Mouse (Mus musculus): Measurements from ENCODE around the gene Hoxd8. TPM values are rescaled to one million over a fixed set of nuclear protein-coding genes. Genes with fewer than 3 reads are reported as not detected.
A peak's percentile ranks its signal among the peaks of the same experiment; 100 is the strongest.

Hoxd8 gene
- total RNA-seq, 2 experiments from 2014 or later: not detected

GRCm38 (mm10) chr2:74680561-74681398, 23.6 kb upstream of the Hoxd8 start:
- no peak overlapping the region for H3K4me3 ChIP-seq
- no peak for TF ChIP-seq CTCF (IDR thresholded peaks at IDR 0.05)
- H3K27ac ChIP-seq: no peak overlapping the region
- intact Hi-C loops (cut with DNase I): no loop called here
- DNase-seq (ENCODE audit: extremely low spot score in 1 of 2, low spot score in 2 of 2): no peak

DNA sequence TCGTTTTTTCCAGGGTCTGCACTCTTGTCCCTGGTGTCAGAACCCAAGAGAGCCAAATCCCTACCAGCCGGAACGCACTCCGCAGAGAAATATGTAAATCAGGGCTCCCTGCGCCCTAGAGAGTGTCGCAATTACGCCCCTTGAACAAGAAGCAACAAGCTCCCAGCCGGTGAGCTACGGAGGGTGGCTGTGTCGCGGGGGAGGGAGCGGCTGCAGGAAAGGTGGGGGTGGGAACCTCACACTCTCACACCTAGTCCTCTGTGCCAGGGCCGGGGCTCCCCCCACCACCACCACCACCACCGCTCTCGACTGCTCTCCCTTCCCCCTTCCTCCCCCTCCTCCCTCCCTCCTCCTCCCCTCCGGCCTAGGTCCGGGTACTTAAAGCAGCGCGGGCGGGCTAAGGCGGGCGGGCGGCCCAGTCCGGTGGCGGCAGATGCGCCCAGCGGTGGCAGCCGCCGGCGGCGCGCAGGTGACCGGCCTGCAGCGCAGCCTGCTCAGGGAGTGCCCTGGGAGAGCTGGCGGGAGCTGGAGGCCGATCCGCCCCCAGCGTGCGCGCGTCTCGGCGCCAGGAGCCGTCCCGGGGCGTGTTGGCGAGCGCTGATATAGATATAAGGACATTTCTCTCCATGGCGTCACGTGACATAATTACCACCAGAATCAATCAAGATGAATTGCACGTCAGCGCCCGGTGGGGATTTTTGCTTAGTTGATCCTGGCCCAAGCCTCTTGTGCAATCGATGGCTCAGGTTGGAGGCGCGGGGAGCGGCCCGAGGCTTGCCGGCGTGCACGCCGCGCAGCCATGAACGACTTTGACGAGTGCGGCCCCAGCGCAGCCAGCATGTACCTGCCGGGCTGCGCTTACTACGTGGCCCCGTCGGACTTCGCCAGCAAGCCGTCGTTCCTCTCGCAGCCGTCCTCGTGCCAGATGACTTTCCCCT, 22.6 kb upstream of the Hoxd8 start:
- no peak for TF ChIP-seq CTCF (IDR thresholded peaks at IDR 0.05)

GRCm38 (mm10) chr2:74682796-74683195, 21.6 kb upstream of the Hoxd8 start:
- no peak overlapping the region for H3K27ac ChIP-seq
- intact Hi-C loops (cut with DNase I): no loop called here
- DNase-seq (ENCODE audit: extremely low spot score in 1 of 2, low spot score in 2 of 2): no peak
- TF ChIP-seq CTCF (IDR thresholded peaks at IDR 0.05): no peak
- H3K4me3 ChIP-seq: no peak overlapping the region

More for the DNA sequence above, 22.6 kb upstream of the Hoxd8 start:
- Histone ChIP-seq H3K4me3 (no peak overlapping the region), H3K27ac (no peak overlapping the region)
- intact Hi-C loops (cut with DNase I): no loop called here
- peak in 1 of 2 experiments; percentile 7 for DNase-seq (ENCODE audit: extremely low spot score in 1 of 2, low spot score in 2 of 2)

- Histone ChIP-seq H3K27ac (no peak overlapping the region), H3K4me3 (no peak overlapping the region)
- no peak for DNase-seq (ENCODE audit: extremely low spot score in 1 of 2, low spot score in 2 of 2)
- intact Hi-C loops (cut with DNase I): no loop called here
- no peak for TF ChIP-seq CTCF (IDR thresholded peaks at IDR 0.05)
Measured at GRCm38 (mm10) chr2:74683471-74683951, 20.9 kb upstream of the Hoxd8 start.

GRCm38 (mm10) chr2:74684106-74684505, 20.3 kb upstream of the Hoxd8 start:
- H3K4me3 ChIP-seq: no peak overlapping the region
- intact Hi-C loops (cut with DNase I): no loop called here
- TF ChIP-seq CTCF (IDR thresholded peaks at IDR 0.05): no peak
- no peak for DNase-seq (ENCODE audit: extremely low spot score in 1 of 2, low spot score in 2 of 2)
- H3K27ac ChIP-seq: no peak overlapping the region

- Histone ChIP-seq H3K27ac (no peak overlapping the region), H3K4me3 (no peak overlapping the region)
- intact Hi-C loops (cut with DNase I): no loop called here
- TF ChIP-seq CTCF (IDR thresholded peaks at IDR 0.05): no peak
- DNase-seq (ENCODE audit: extremely low spot score in 1 of 2, low spot score in 2 of 2): no peak
Measured at GRCm38 (mm10) chr2:74685059-74685603, 19.3 kb upstream of the Hoxd8 start.

DNA sequence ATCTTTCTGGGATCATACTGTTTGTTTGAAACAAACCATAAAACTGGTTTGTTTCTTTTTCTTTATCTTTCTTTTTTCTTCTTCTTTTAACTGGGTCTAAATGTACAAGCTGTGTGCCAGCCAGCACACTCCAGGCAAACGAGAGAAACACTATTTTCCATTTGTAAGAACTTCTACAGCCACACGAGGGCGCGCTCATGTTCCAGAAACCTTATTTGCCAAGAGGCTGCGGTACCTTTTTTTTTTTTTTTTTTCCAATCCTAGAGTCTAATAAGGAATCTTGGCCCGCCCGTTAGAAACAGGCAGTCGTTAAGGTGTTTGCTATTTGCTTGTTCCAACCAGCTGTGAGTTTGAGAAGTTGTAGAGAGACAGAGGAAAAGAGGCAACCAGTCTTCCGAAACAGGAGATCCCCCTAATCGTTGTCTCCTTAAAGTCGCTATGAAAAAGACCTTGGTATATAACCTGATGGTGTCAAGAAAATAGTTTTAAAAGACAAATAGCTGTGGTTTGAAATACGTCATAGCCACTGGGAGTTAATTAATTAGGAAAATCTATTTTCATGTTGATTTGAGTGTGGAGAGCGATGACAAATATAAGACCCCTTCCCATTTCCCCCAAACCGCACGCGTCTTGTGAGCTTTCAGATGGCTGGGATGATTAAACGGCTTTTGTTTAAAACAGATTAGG, 18.0 kb upstream of the Hoxd8 start:
- no peak overlapping the region for H3K4me3 ChIP-seq
- H3K27ac ChIP-seq: no peak overlapping the region
- TF ChIP-seq CTCF (IDR thresholded peaks at IDR 0.05): peak; percentile 62
- intact Hi-C loops (cut with DNase I): no loop called here
- no peak for DNase-seq (ENCODE audit: extremely low spot score in 1 of 2, low spot score in 2 of 2)

GRCm38 (mm10) chr2:74686988-74687697, 17.3 kb upstream of the Hoxd8 start:
- no peak for DNase-seq (ENCODE audit: extremely low spot score in 1 of 2, low spot score in 2 of 2)
- intact Hi-C loops (cut with DNase I): no loop called here
- no peak for TF ChIP-seq CTCF (IDR thresholded peaks at IDR 0.05)
- H3K4me3 ChIP-seq: no peak overlapping the region
- H3K27ac ChIP-seq: no peak overlapping the region

DNA sequence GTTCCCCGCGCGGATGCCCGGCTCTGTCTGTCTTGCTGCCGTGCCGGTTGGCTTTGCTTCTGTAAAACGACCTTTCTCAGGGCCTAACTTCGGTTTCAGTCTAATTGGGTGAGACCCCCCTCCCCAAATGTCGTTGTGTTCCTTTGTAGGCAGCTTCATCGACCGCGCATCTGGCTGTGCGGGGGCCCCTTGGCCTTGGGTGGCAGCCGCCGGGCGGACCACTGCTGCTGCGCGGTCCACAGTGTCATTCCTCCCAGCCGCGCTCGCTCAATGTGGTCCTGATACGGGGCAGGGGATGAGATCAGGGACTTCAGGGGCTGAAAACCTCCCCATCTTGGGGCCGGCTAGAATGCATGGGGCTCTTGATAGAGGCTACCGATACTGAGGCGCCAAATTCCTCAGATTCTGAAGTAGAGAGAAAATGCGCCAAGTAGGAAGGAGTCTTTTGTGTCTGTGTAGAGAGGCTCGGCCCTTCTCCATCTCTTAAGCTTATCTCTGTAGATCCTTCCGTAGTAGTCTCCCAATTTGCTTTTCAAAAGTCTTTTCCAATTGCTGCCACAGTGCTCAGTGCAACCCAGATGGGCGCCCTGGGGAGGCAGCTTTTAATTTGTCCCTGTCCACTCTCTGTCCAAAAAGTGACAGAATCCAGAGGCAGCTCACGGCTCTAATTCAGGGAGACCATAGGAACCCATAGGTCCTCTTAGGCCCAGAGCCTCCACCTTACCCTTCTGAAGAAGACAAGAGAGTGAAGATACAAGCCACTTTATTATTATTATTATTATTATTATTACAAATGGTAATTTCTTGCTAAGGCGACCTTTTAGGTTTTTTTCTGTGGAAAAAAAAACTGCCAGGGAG, 16.5 kb upstream of the Hoxd8 start:
- intact Hi-C loops (cut with DNase I): no loop called here
- Histone ChIP-seq H3K4me3 (no peak overlapping the region), H3K27ac (no peak overlapping the region)
- no peak for DNase-seq (ENCODE audit: extremely low spot score in 1 of 2, low spot score in 2 of 2)
- no peak for TF ChIP-seq CTCF (IDR thresholded peaks at IDR 0.05)
